Mouse (Mus musculus): Measurements from ENCODE around the gene Sec31b.

Sec31b gene

GRCm38 (mm10) chr19:44545321-44546041, at the start of gene Sec31b:
Sec31b (minus strand) TSS chr19:44545864.
- no peak for DNase-seq (ENCODE audit: low spot score in 2 of 2)

DNA sequence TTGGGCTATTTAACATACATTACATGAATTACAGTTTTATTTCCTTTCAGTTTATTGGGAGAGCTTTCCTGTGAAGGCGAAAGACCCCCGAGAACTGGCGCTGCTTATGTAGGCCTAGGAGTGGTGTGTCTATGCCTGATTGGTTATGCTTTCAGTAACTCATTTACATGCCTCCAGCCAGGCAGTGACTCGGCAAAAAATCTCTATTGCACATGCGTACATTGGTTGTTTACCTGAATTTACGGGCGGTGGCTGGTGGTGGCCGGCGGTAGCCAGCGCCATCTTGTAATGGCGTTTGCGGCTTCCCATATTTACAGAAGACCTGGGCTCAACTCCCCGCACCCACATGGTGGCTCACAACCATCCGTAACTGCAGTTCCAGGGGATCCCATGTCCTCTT, 48.5 kb upstream of the Sec31b start:
- no peak for DNase-seq (ENCODE audit: low spot score in 2 of 2)

- no peak for DNase-seq (ENCODE audit: low spot score in 2 of 2)
These were observed 46.0 kb upstream of the Sec31b start for GRCm38 (mm10) chr19:44591638-44592037.

- no peak for DNase-seq (ENCODE audit: low spot score in 2 of 2)
These were observed 45.3 kb upstream of the Sec31b start for GRCm38 (mm10) chr19:44590992-44591391.

- DNase-seq (ENCODE audit: low spot score in 2 of 2), result no peak
These were observed 44.0 kb upstream of the Sec31b start for GRCm38 (mm10) chr19:44589591-44590223.

- DNase-seq (ENCODE audit: low spot score in 2 of 2), result no peak
These were observed 42.4 kb upstream of the Sec31b start for GRCm38 (mm10) chr19:44588036-44588435.

GRCm38 (mm10) chr19:44582638-44583309, 37.1 kb upstream of the Sec31b start:
- peak; percentile 85 to 90 for DNase-seq (ENCODE audit: low spot score in 2 of 2)

GRCm38 (mm10) chr19:44582103-44582502, 36.4 kb upstream of the Sec31b start:
- DNase-seq (ENCODE audit: low spot score in 2 of 2), result no peak

GRCm38 (mm10) chr19:44578038-44578437, 32.4 kb upstream of the Sec31b start:
- no peak for DNase-seq (ENCODE audit: low spot score in 2 of 2)

GRCm38 (mm10) chr19:44576275-44576674, 30.6 kb upstream of the Sec31b start:
- no peak for DNase-seq (ENCODE audit: low spot score in 2 of 2)

DNA sequence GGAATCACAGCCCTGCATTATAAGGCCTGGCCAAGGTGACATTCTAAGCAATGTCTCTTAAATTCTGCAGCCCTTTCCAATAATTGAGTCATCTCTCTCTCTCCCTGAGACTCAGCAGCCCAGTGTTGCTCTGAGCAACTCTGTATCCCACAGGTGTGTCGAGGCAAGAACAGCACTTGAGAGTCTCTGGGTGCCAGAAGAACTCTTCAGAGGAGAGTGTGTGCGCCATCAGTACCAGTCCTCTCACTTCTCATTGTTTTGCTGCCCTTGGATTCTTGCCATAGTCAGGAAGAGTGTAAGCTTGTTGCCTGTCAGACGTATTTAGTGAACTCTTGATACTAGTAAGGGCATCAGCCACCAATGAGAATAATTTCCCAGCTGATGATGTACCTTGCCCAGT, 22.1 kb upstream of the Sec31b start:
- DNase-seq (ENCODE audit: low spot score in 2 of 2), result no peak

- no peak for DNase-seq (ENCODE audit: low spot score in 2 of 2)
These were observed 18.3 kb upstream of the Sec31b start for GRCm38 (mm10) chr19:44564006-44564405.

DNA sequence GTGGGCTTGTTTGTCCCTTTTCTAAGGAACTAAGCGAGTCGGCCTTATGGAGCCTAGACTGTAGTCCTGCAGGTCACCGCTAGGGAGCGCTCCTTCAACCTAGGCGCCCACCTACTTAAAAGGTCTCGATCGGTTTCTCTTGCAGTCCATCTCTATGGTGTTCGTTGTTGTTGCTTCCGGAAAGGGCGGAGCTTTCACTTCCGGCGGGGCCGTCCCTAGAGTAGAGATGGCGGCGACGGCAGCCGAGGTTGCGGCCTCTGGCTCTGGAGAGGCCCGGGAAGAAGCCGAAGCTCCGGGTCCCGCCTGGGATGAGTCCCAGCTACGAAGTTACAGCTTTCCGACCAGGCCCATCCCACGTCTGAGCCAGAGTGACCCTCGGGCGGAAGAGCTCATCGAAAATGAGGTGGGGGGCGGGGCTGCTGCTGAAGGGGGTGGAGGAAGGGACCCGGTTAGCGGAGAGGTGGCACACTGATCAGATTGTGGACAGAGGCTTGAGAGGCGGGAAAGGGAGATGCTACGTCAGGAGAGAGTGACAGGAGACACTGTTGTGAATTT, 17.1 kb upstream of the Sec31b start, which contains the start of gene Hif1an:
Hif1an (plus strand) TSS at position 199 of the 555 bp plus-strand sequence.
- peak; percentile 92 for DNase-seq (ENCODE audit: low spot score in 2 of 2)

GRCm38 (mm10) chr19:44554861-44555590, 9.4 kb upstream of the Sec31b start, which contains the start of gene Ndufb8:
Ndufb8 (minus strand) TSS chr19:44555440.
- peak; percentile 90 to 93 for DNase-seq (ENCODE audit: low spot score in 2 of 2)

DNA sequence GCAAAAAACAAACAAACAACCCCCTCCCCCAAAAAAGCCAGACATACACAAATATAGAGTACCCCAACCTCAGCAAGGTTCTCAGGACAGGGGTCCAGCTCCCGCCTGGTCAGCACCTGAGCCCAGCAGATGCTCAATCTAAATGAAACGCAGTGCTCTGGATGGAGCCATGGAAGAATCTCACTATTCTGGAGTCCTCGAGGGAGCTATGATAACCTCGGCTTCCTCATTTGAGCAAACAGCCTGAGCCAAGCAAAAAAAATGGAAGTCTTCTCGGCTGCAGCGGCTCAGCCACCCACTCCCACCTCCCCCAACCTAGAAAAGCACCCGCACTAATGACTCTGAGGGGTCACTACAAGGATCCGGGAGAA, 8.8 kb upstream of the Sec31b start:
- no peak for DNase-seq (ENCODE audit: low spot score in 2 of 2)

DNA sequence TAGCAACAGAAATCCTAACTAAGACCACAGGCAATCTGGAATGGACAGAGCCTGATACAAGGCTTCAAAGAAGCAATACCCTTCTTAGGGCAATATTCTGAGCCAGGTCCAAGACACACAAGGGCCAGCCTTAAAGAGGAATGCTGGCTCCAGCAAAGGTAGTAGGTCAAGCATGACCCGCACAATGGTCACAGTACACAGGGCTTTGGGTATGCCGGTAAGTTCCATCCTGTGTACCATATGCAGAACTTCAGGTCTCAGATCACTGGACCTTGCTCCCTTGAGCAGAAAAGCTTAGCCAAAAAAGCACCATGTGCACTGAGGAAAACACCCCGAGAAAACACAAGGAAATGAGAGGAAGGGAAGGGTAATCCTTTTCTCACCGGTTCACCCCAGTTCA, 7.6 kb upstream of the Sec31b start:
- DNase-seq (ENCODE audit: low spot score in 2 of 2), result no peak

GRCm38 (mm10) chr19:44552731-44553130, 7.1 kb upstream of the Sec31b start, which contains the start of gene Gm20538:
Gm20538 (minus strand) TSS chr19:44552831.
- no peak for DNase-seq (ENCODE audit: low spot score in 2 of 2)

DNA sequence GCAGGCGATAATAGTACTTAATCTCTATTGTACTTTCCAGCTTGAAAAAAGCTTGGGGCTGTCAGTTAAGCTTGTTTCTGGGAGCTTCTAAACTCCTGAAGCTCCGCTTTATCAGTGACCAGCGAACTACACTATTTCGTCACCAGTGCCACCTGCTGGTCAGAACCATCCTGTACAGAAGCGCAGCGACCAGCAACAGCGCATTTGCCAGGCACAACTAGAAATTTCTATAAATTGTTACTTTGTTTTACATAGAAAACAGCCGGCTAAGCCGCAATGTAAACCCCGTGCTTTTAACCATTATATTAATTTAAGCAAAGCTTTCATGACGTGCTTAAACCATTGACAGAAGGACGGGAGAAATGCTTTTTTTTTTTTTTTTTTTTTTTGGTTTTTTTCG, 889 bp downstream of the Sec31b start:
- DNase-seq (ENCODE audit: low spot score in 2 of 2), result peak; percentile 25 to 32

GRCm38 (mm10) chr19:44544372-44544771, 1.3 kb downstream of the Sec31b start:
- DNase-seq (ENCODE audit: low spot score in 2 of 2), result no peak

DNA sequence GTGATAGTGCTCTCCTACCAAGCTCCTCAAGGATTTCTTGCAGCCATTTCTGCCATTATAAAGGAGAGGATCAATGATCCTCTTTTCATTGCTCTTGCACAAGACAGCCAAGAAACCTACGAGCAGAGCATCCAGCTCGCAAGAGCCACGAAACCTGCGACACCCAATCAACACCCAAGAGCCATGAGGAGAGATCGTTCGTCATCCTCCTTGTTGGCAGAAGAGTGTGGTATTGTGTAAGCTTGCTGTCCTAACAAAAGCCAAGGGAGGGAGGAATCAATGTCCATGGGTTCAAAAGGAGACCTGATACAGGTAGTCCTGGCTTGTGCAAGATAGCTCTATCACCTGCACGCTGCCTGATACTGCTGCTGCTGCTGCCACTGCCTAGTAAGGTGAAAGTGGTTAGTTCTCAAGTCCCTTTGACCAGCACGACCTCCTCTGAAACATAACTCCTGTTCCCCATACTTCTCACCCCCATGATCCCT, 2.9 kb downstream of the Sec31b start:
- no peak for DNase-seq (ENCODE audit: low spot score in 2 of 2)

GRCm38 (mm10) chr19:44537416-44537815, 8.2 kb downstream of the Sec31b start:
- no peak for DNase-seq (ENCODE audit: low spot score in 2 of 2)

All from right cerebral cortex, postnatal 36 days (tissue).